Mouse (Mus musculus) CD4-positive helper T cell, adult 2 months (primary cell): ENCODE measurements around the gene Rara.
A peak's percentile ranks its signal among the peaks of the same experiment; 100 is the strongest.

Experiments used
- DNase-seq: peaks from one replicate; pipeline ENCODE4 v3.0.0-alpha.2; 2012; ENCODE audit warnings: low read depth, missing footprints, low spot score

Rara gene

GRCm38 (mm10) chr11:98995987-98996386 is 68.4 kb downstream of the Rara start:
- no peak for DNase-seq

GRCm38 (mm10) chr11:98997659-98998058 is 70.0 kb downstream of the Rara start:
- no peak for DNase-seq

- DNase-seq, result no peak
These were observed 71.2 kb downstream of the Rara start for GRCm38 (mm10) chr11:98998776-98999175.

GRCm38 (mm10) chr11:98999243-98999642 is 71.6 kb downstream of the Rara start:
- no peak for DNase-seq

- no peak for DNase-seq
These were observed 79.2 kb downstream of the Rara start for GRCm38 (mm10) chr11:99006788-99007187.

GRCm38 (mm10) chr11:99010124-99010523 is 82.5 kb downstream of the Rara start:
- DNase-seq, result peak; percentile 48

- DNase-seq, result no peak
These were observed 83.1 kb downstream of the Rara start for GRCm38 (mm10) chr11:99010706-99011105.

- no peak for DNase-seq
These were observed 86.2 kb downstream of the Rara start for GRCm38 (mm10) chr11:99013856-99014255.

GRCm38 (mm10) chr11:99019844-99020243 is 92.2 kb downstream of the Rara start:
- no peak for DNase-seq

- no peak for DNase-seq
These were observed 94.8 kb downstream of the Rara start for GRCm38 (mm10) chr11:99022384-99022933.

- DNase-seq, result no peak
These were observed 95.5 kb downstream of the Rara start for GRCm38 (mm10) chr11:99023094-99023493.

- DNase-seq, result peak; percentile 98
These were observed 96.2 kb downstream of the Rara start, which contains the start of gene Top2a for GRCm38 (mm10) chr11:99023500-99024467. Top2a (minus strand) TSS chr11:99024189.
